Mouse (Mus musculus) megakaryocyte, embryonic 14.5 days (primary cell): ENCODE data around the gene 4930579F01Rik.

ENCODE experiments used
- FLI1 ChIP-seq: IDR thresholded peaks from 2 replicates; pipeline ENCODE4 v1.6.1; 2012; ENCODE audit warnings: low read length, inconsistent platforms, mixed read lengths
- GATA1 ChIP-seq: IDR thresholded peaks from 3 replicates; pipeline ENCODE4 v1.6.1; 2012; ENCODE audit warnings: mixed read lengths, low read length, inconsistent platforms, borderline replicate concordance

GRCm38 (mm10) chr3:138161623-138162022, 32.0 kb downstream of the 4930579F01Rik start:
- TF ChIP-seq GATA1 (no peak), FLI1 (no peak)
